9 mouse cellular contexts compared by ENCODE assay signal in genomic region chr10:116397573-116397972, GRCm38 (mm10).
DNase-seq lines count a peak whose midpoint lies in the region; ATAC-seq and TF ChIP-seq lines count a peak whose summit lies in the region.
"Had no signal": no experiment of that assay in that cellular context is flagged by ENCODE, and none has a peak within 500 bp of the region (broad histone marks: within the 10 kb centered on the region; RNA-seq: fewer than 3 reads in every experiment).

No protein-coding gene starts in this region.

- WGBS in lung, embryonic 14.5 days: 36% methylated on average over 14 of the region's 14 CpGs
- 34% methylated on average over 14 of the region's 14 CpGs for WGBS in embryonic facial prominence, embryonic 14.5 days
- 33% methylated on average over 14 of the region's 14 CpGs for WGBS in limb, embryonic 12.5 days

- DNase-seq in lung, embryonic 14.5 days: peak; percentile 21
- DNase-seq in lung, postnatal 10 days: no peak
- DNase-seq in embryonic facial prominence, embryonic 14.5 days (ENCODE audit: low spot score): no peak
- DNase-seq in testis, postnatal 10 days (ENCODE audit: low spot score): peak; percentile 49
- no peak for DNase-seq in frontal cortex, postnatal 10 days (ENCODE audit: low spot score in 2 of 2)
- no peak for DNase-seq in kidney, adult 11 months
- DNase-seq: gastrocnemius, postnatal 36 days had no signal

- H3K4me3 ChIP-seq in lung, embryonic 14.5 days (ENCODE audit: low read depth, low read length): no peak overlapping the region
- H3K4me3 ChIP-seq in embryonic facial prominence, embryonic 14.5 days (ENCODE audit: low read depth, low read length): peak overlapping the region; percentile 19
- H3K4me3 ChIP-seq in limb, embryonic 12.5 days (replicated peaks): peak overlapping the region; percentile 15; the same call in 1 of the 2 replicates

- TF ChIP-seq CTCF in lung, embryonic 14.5 days (IDR thresholded peaks at IDR 0.05; ENCODE audit: low read depth): no peak

- H3K27ac ChIP-seq in lung, embryonic 14.5 days (ENCODE audit: low read depth): no peak overlapping the region
- H3K27ac ChIP-seq in embryonic facial prominence, embryonic 14.5 days (replicated peaks; ENCODE audit: low read depth, low read length): no peak overlapping the region
- no peak overlapping the region for H3K27ac ChIP-seq in limb, embryonic 12.5 days

- H3K27me3 ChIP-seq in lung, embryonic 14.5 days (ENCODE audit: insufficient read depth, low read length): no peaks in the 10 kb centered on the region
- H3K27me3 ChIP-seq in embryonic facial prominence, embryonic 14.5 days (replicated peaks; ENCODE audit: control insufficient read depth, insufficient read depth, low read length): no peaks in the 10 kb centered on the region
- no peaks in the 10 kb centered on the region for H3K27me3 ChIP-seq in limb, embryonic 12.5 days

- H3K4me2 ChIP-seq in lung, embryonic 14.5 days: peak overlapping the region; percentile 52
- peak overlapping the region; percentile 41 for H3K4me2 ChIP-seq in embryonic facial prominence, embryonic 14.5 days (ENCODE audit: low read depth, low read length)
- peak overlapping the region; percentile 51 for H3K4me2 ChIP-seq in limb, embryonic 12.5 days

- no peaks in the 10 kb centered on the region for H3K36me3 ChIP-seq in lung, embryonic 14.5 days (ENCODE audit: insufficient read depth)
- no peaks in the 10 kb centered on the region for H3K36me3 ChIP-seq in embryonic facial prominence, embryonic 14.5 days (ENCODE audit: control insufficient read depth, insufficient read depth, low read length)
- no peaks in the 10 kb centered on the region for H3K36me3 ChIP-seq in limb, embryonic 12.5 days

- H3K4me1 ChIP-seq in lung, embryonic 14.5 days (ENCODE audit: insufficient read depth): no peaks in the 10 kb centered on the region
- 0 out of 2 replicates have a peak, but pooled peaks cover 8% of the 10 kb centered on the region for H3K4me1 ChIP-seq in embryonic facial prominence, embryonic 14.5 days (ENCODE audit: control insufficient read depth, insufficient read depth, low read length)
- peaks cover 27% of the 10 kb centered on the region for H3K4me1 ChIP-seq in limb, embryonic 12.5 days (replicated peaks)

- peak overlapping the region; percentile 26; the same call in 1 of the 2 replicates for H3K9ac ChIP-seq in lung, embryonic 14.5 days
- peak overlapping the region; percentile 25; the same call in 1 of the 2 replicates for H3K9ac ChIP-seq in embryonic facial prominence, embryonic 14.5 days (ENCODE audit: low read depth, low read length)
- H3K9ac ChIP-seq in limb, embryonic 12.5 days (replicated peaks): 0 out of 2 replicates have a peak overlapping the region, but pooled peaks have one; percentile 34

- ATAC-seq in lung, embryonic 14.5 days (ENCODE audit: insufficient read depth): peak; percentile 50; the same call in 1 of the 2 replicates
- ATAC-seq in embryonic facial prominence, embryonic 14.5 days (ENCODE audit: low read depth): no peak
- ATAC-seq in limb, embryonic 12.5 days (ENCODE audit: insufficient number of reproducible peaks, insufficient read depth, low FRiP score, low TSS enrichment, low read depth): peak; percentile 11; the same call in 1 of the 2 replicates
- ATAC-seq in monocyte, adult 5-6 weeks (replicated peaks; ENCODE audit: insufficient number of reproducible peaks, low FRiP score, low TSS enrichment, poor library complexity, severe bottlenecking): no peak

- H3K9me3 ChIP-seq in lung, embryonic 14.5 days (ENCODE audit: low read depth, low read length): no peaks in the 10 kb centered on the region
- no peaks in the 10 kb centered on the region for H3K9me3 ChIP-seq in embryonic facial prominence, embryonic 14.5 days (ENCODE audit: control insufficient read depth, low read length)
- H3K9me3 ChIP-seq in limb, embryonic 12.5 days: no peaks in the 10 kb centered on the region

Comparison
In these comparisons a context has a peak if more than half of its experiments do, and no peak if none do; other contexts are left out.
1. DNase-seq: peak in lung, embryonic 14.5 days (single experiment) and testis, postnatal 10 days (single experiment); none in lung, postnatal 10 days (single experiment), embryonic facial prominence, embryonic 14.5 days (single experiment), frontal cortex, postnatal 10 days (0 of 2) and kidney, adult 11 months (single experiment).
2. ATAC-seq: peak in lung, embryonic 14.5 days (single experiment) and limb, embryonic 12.5 days (single experiment); none in embryonic facial prominence, embryonic 14.5 days (single experiment) and monocyte, adult 5-6 weeks (single experiment).
3. Peak in every context shown above with its lines, with median percentiles within 50 percentile points of each other: H3K4me2 ChIP-seq and H3K9ac ChIP-seq.